Mouse (Mus musculus) heart, postnatal 0 days (tissue): ENCODE measurements around the gene Trappc2l. TPM values are rescaled to one million over a fixed set of nuclear protein-coding genes. Genes with fewer than 3 reads are reported as not detected.
"Not testable (repeated sequence)": the region's sequence is repeated elsewhere in the genome, so short reads cannot be mapped to it uniquely, and the experiment has no call there.

Experiments
- ATAC-seq: fragments of 200-750 bp; cut with Nextera tagmentation; 2 replicates; pipeline ENCODE4 v1.8.0; 2017; ENCODE audit warnings: low read depth, moderate number of reproducible peaks, moderate library complexity; ENCODE audit not compliant: insufficient read depth
- DNase-seq: peaks from one replicate; pipeline ENCODE4 v3.0.0-alpha.2; 2016; ENCODE audit warnings: low spot score
- H3K27ac ChIP-seq: fragments of 300-500 bp; sonication (generic); 2 replicates; pipeline ENCODE4 v1.5.1; 2014; ENCODE audit warnings: low read depth, mild to moderate bottlenecking
- H3K27me3 ChIP-seq: fragments of 300-500 bp; sonication (generic); 2 replicates; pipeline ENCODE4 v1.6.1; 2014; ENCODE audit warnings: low read length, mixed read lengths; ENCODE audit not compliant: control insufficient read depth, insufficient read depth
- H3K36me3 ChIP-seq: fragments of 300-500 bp; sonication (generic); replicated peaks from 2 replicates; pipeline ENCODE4 v1.6.1; 2014; ENCODE audit warnings: low read length, mixed read lengths; ENCODE audit not compliant: control insufficient read depth, insufficient read depth
- H3K4me1 ChIP-seq: fragments of 300-500 bp; sonication (generic); 2 replicates; pipeline ENCODE4 v1.6.1; 2014; ENCODE audit warnings: antibody characterized with exemption; ENCODE audit not compliant: control insufficient read depth, insufficient read depth
- H3K4me2 ChIP-seq: fragments of 300-500 bp; sonication (generic); 2 replicates; pipeline ENCODE4 v1.6.1; 2014; ENCODE audit warnings: low read depth, mild to moderate bottlenecking, low read length, moderate library complexity
- H3K4me3 ChIP-seq: fragments of 300-500 bp; sonication (generic); 2 replicates; pipeline ENCODE4 v1.5.1; 2014; ENCODE audit warnings: low read depth, low read length
- H3K9ac ChIP-seq: fragments of 300-500 bp; sonication (generic); replicated peaks from 2 replicates; pipeline ENCODE4 v1.6.1; 2014; ENCODE audit warnings: low read depth, low read length, mixed read lengths
- H3K9me3 ChIP-seq: fragments of 300-500 bp; sonication (generic); replicated peaks from 2 replicates; pipeline ENCODE4 v1.6.1; 2016; ENCODE audit warnings: low read length; ENCODE audit not compliant: control insufficient read depth
- CTCF ChIP-seq: IDR thresholded peaks from 2 replicates; pipeline ENCODE4 v1.5.1; 2016; ENCODE audit warnings: antibody characterized with exemption, control low read depth, low read depth
- EP300 ChIP-seq: IDR thresholded peaks from 2 replicates; pipeline ENCODE4 v1.6.1; 2016; ENCODE audit warnings: antibody characterized with exemption, low read depth
- WGBS: fragments of 180-500 bp; shearing (Covaris S2); extraction: QIAGEN DNeasy Blood & Tissue Kit; methylation state at CpG from one replicate; pipeline ENCODE4 v1.1.7; 2014; 5-methylcytosine and 5-hydroxymethylcytosine counted together
- polyA plus RNA-seq: library from polyadenylated mRNA; unstranded; fragments of >200 nt; fragmentation: Nextera tagmentation; extraction: Ambion mirVana; gene quantifications from 2 replicates; pipeline ENCODE4 v1.2.1, GENCODE M21; 2015
- total RNA-seq: library from RNA; depleted of rRNA; stranded (reverse); fragments of >200 nt; gene quantifications from 2 replicates; pipeline ENCODE4 v1.2.3, GENCODE M21; 2014; ENCODE audit warnings: low replicate concordance

Gene Trappc2l
- total and polyA plus RNA-seq, 2 experiments from 2014 or later = 5.2 to 68.8 TPM

DNA sequence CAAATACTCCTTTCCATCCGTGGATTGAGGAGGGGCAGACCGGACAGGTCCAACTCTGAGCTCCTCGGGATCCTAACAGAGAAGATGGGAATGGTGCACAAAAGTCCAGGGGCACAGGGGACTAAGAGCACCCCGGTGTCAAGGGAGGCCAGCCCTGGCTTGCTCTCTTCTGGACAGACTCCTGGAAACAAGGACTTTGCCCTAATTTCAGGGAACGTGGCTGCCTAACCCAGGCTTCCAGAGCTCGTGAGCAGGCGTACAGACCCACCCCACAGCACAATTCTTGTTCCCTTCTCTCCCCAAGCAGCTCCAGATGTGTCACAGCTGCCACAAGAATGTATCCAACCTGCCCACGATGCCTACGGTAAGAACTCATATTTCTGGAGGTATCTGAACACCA lies 14.4 kb downstream of the Trappc2l start:
- H3K4me3 ChIP-seq = no peak overlapping the region
- TF ChIP-seq CTCF (no peak), EP300 (no peak)
- no peaks in the 10 kb centered on the region for H3K9me3 ChIP-seq
- no peak overlapping the region for H3K9ac ChIP-seq
- peaks cover 4% of the 10 kb centered on the region; the same call in 1 of the 2 replicates for H3K36me3 ChIP-seq
- no peak overlapping the region for H3K27ac ChIP-seq
- H3K4me1 ChIP-seq = no peaks in the 10 kb centered on the region
- WGBS = 73% methylated on average over 9 of the region's 9 CpGs
- no peak for ATAC-seq
- H3K27me3 ChIP-seq = 0 out of 2 replicates have a peak, but pooled peaks cover 4% of the 10 kb centered on the region
- DNase-seq = no peak
- H3K4me2 ChIP-seq = no peak overlapping the region

DNA sequence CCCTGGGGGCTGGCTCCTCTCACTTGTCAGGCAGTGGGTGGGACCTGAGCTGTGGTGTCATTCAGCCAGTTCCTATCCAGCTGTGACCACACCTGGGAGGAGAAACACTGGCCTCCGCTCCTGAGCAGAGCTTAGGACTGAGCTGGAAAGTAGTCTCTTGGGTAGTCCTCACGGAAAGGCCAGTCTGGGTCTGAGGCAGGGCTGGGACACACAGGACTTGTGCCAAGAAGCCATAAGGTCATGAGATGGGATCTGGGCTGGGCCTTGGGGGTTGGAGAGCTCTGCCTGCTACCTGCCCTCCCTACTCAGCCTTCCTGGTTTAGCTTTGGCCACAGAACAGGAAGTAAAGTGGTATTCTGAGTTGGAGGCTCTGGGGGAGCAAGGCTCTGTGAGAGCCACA lies 15.5 kb downstream of the Trappc2l start:
- no peak overlapping the region for H3K9ac ChIP-seq
- no peak overlapping the region for H3K27ac ChIP-seq
- H3K4me3 ChIP-seq = no peak overlapping the region
- WGBS = 77% methylated on average over 2 of the region's 2 CpGs
- H3K27me3 ChIP-seq = 0 out of 2 replicates have a peak, but pooled peaks cover 4% of the 10 kb centered on the region
- no peaks in the 10 kb centered on the region for H3K9me3 ChIP-seq
- no peaks in the 10 kb centered on the region for H3K4me1 ChIP-seq
- ATAC-seq = no peak
- DNase-seq = no peak
- no peak for TF ChIP-seq CTCF
- no peak for TF ChIP-seq EP300
- peaks cover 7% of the 10 kb centered on the region; the same call in 1 of the 2 replicates for H3K36me3 ChIP-seq
- no peak overlapping the region for H3K4me2 ChIP-seq

- Histone ChIP-seq H3K9me3 (no peaks in the 10 kb centered on the region), H3K4me1 (no peaks in the 10 kb centered on the region), H3K4me2 (no peak overlapping the region), H3K9ac (no peak overlapping the region), H3K4me3 (no peak overlapping the region), H3K36me3 (peaks cover 19% of the 10 kb centered on the region), H3K27ac (no peak overlapping the region), H3K27me3 (0 out of 2 replicates have a peak, but pooled peaks cover 4% of the 10 kb centered on the region)
- WGBS = 63% methylated on average over 10 of the region's 10 CpGs
- no peak for DNase-seq
- TF ChIP-seq CTCF = no peak
- no peak for ATAC-seq
These were observed 17.9 kb downstream of the Trappc2l start for GRCm38 (mm10) chr8:122629388-122629787.

- H3K9me3 ChIP-seq = no peaks in the 10 kb centered on the region
- peak overlapping the region; percentile 9; the same call in 1 of the 2 replicates for H3K4me3 ChIP-seq
- H3K27ac ChIP-seq = no peak overlapping the region
- H3K4me2 ChIP-seq = peak overlapping the region; percentile 42
- no peak for TF ChIP-seq EP300
- no peak for TF ChIP-seq CTCF
- peaks cover 31% of the 10 kb centered on the region for H3K36me3 ChIP-seq
- 46% methylated on average over 22 of the region's 22 CpGs for WGBS
- no peak overlapping the region for H3K9ac ChIP-seq
- no peaks in the 10 kb centered on the region for H3K4me1 ChIP-seq
- DNase-seq = no peak
- 0 out of 2 replicates have a peak, but pooled peaks cover 4% of the 10 kb centered on the region for H3K27me3 ChIP-seq
- ATAC-seq = no peak; the same call in 1 of the 2 replicates
These were observed 19.3 kb downstream of the Trappc2l start for GRCm38 (mm10) chr8:122630696-122631095.

- H3K9me3 ChIP-seq, H3K4me3 ChIP-seq, H3K27me3 ChIP-seq, DNase-seq, H3K9ac ChIP-seq, H3K4me1 ChIP-seq, ATAC-seq, H3K4me2 ChIP-seq, H3K27ac ChIP-seq: not testable (repeated sequence)
- 87% methylated on average over 3 of the region's 3 CpGs for WGBS
- peaks cover 34% of the 10 kb centered on the region for H3K36me3 ChIP-seq
These were observed 20.7 kb downstream of the Trappc2l start for GRCm38 (mm10) chr8:122632134-122632533.

DNA sequence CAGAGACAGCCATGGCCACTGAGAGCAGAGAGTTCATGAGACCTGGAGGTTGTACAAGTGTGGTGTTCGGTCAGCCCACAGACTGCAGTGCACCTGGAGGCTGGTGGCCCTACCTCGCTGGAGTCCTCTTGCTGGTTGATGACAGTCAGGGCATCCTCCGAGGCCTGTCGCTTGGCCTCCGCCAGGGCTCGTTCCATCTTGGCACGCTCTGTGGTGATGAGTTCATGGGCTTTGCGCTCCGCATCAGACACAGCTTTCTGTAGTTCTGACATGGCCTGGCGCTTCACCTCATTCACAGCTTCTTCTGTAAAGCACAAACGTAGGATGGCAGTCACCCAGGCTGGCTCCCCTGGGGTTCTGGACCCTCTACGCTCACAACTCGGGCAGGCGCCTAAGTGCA lies 21.8 kb downstream of the Trappc2l start:
- H3K4me3 ChIP-seq = no peak overlapping the region
- WGBS = 91% methylated on average over 14 of the region's 14 CpGs
- peaks cover 13% of the 10 kb centered on the region; the same call in 1 of the 2 replicates for H3K4me1 ChIP-seq
- no peaks in the 10 kb centered on the region for H3K27me3 ChIP-seq
- H3K27ac ChIP-seq = no peak overlapping the region
- H3K4me2 ChIP-seq = no peak overlapping the region
- no peak for TF ChIP-seq EP300
- no peak for TF ChIP-seq CTCF
- H3K9me3 ChIP-seq = no peaks in the 10 kb centered on the region
- H3K9ac ChIP-seq = no peak overlapping the region
- no peak for DNase-seq
- H3K36me3 ChIP-seq = peaks cover 41% of the 10 kb centered on the region
- ATAC-seq = no peak
